In the genomic region with DNA sequence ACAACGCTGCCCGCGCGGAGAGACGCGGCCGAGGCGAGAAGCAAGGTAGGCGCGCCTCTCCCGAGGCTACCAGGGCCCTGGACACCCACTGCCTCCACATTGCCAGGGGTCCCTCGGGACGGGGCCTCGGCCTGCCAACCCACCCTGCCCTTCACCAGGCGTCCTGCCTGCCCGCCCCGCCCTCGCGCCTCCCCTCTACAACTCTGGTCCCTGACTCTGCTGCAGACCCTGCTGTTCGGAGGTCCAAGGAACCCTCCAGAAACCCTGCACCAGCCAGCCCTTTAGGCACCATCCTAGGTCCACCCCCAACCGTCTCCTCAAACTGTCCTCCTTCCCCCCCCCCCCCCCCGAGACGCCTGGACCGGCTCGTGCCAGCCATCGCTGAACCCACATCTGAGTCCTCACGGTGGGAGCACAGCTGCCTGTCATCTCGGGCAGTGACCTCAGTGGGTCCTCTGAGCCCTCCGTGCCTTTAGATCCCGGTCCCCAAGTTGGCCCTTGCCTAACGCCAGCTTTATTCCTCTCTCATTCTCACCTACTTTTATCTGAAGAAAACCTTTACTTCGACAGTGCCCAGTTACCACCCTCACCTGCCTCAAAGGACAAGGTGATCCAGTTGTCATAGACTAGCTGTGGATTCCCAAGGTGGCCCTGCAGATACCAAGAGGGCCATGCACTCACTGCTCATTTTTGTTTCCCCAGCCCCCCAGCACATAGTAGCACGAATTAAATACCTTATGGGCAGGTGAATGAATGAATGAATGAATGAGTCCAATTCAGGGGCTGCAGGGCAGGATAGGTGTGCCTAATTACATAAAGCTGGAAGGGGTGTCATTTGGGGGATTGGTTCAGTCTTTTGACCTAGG, we compare ENCODE assay signal across 8 mouse cellular contexts. TPM values are rescaled to one million over a fixed set of nuclear protein-coding genes. Genes with fewer than 3 reads are reported as not detected.
A peak's percentile ranks its signal among the peaks of the same experiment; 100 is the strongest.
DNase-seq lines count a peak whose midpoint lies in the region; ATAC-seq and TF ChIP-seq lines count a peak whose summit lies in the region.

No protein-coding gene starts in this region.

- WGBS in hindbrain, embryonic 11.5 days, result 8% methylated on average over 22 of the region's 33 CpGs
- 8% methylated on average over 27 of the region's 33 CpGs for WGBS in midbrain, embryonic 13.5 days

- peaks cover 9% of the 10 kb centered on the region for H3K4me1 ChIP-seq in bone marrow macrophage, adult 2 months (ENCODE audit: control insufficient read depth, insufficient read depth, low read length)
- peaks cover 5% of the 10 kb centered on the region; the same call in 1 of the 2 replicates for H3K4me1 ChIP-seq in hindbrain, embryonic 11.5 days (replicated peaks; ENCODE audit: control insufficient read depth, insufficient read depth, low read length)
- peaks cover 29% of the 10 kb centered on the region for H3K4me1 ChIP-seq in midbrain, embryonic 13.5 days (replicated peaks)

- DNase-seq in kidney, adult 18-20 months, result peak; percentile 44
- no peak for DNase-seq in kidney, adult 9 months
- no peak for DNase-seq in hindbrain, embryonic 11.5 days (ENCODE audit: low spot score)
- no peak for DNase-seq in embryo, embryonic 10 days (ENCODE audit: low spot score)
- no peak for DNase-seq in left cerebral cortex, adult 8-10 months (ENCODE audit: low spot score in 2 of 2)
- DNase-seq in spleen, postnatal 10 days (ENCODE audit: low spot score in 2 of 2), result no peak

- no peaks in the 10 kb centered on the region for H3K27me3 ChIP-seq in hindbrain, embryonic 11.5 days (ENCODE audit: control insufficient read depth, insufficient read depth, low read length)
- peaks cover 8% of the 10 kb centered on the region; the same call in 1 of the 2 replicates for H3K27me3 ChIP-seq in midbrain, embryonic 13.5 days

- TF ChIP-seq CTCF in bone marrow macrophage, adult 2 months (IDR thresholded peaks at IDR 0.05; ENCODE audit: low read depth, low read length), result no peak

- peak overlapping the region; percentile 91 for H3K27ac ChIP-seq in bone marrow macrophage, adult 2 months (ENCODE audit: insufficient read depth, low read depth, low read length)
- H3K27ac ChIP-seq in hindbrain, embryonic 11.5 days (ENCODE audit: low read depth, low read length), result no peak overlapping the region
- H3K27ac ChIP-seq in midbrain, embryonic 13.5 days, result peak overlapping the region; percentile 76

- peak overlapping the region; percentile 75 for H3K9ac ChIP-seq in hindbrain, embryonic 11.5 days (ENCODE audit: low read depth, low read length)
- peak overlapping the region; percentile 84 for H3K9ac ChIP-seq in midbrain, embryonic 13.5 days (replicated peaks)

- peak overlapping the region; percentile 86 for H3K4me2 ChIP-seq in hindbrain, embryonic 11.5 days (replicated peaks; ENCODE audit: low read depth, low read length)
- H3K4me2 ChIP-seq in midbrain, embryonic 13.5 days (replicated peaks), result peak overlapping the region; percentile 69

- peak overlapping the region; percentile 95 for H3K4me3 ChIP-seq in bone marrow macrophage, adult 2 months (ENCODE audit: insufficient read depth, low read length)
- peak overlapping the region; percentile 65 for H3K4me3 ChIP-seq in hindbrain, embryonic 11.5 days (ENCODE audit: low read depth, low read length)
- H3K4me3 ChIP-seq in midbrain, embryonic 13.5 days (replicated peaks), result peak overlapping the region; percentile 78

- no peaks in the 10 kb centered on the region for H3K36me3 ChIP-seq in hindbrain, embryonic 11.5 days (ENCODE audit: control insufficient read depth, insufficient read depth, low read length)
- no peaks in the 10 kb centered on the region for H3K36me3 ChIP-seq in midbrain, embryonic 13.5 days

- no peaks in the 10 kb centered on the region for H3K9me3 ChIP-seq in hindbrain, embryonic 11.5 days (ENCODE audit: control insufficient read depth, low read length)
- H3K9me3 ChIP-seq in midbrain, embryonic 13.5 days, result no peaks in the 10 kb centered on the region

- peak; percentile 86 for ATAC-seq in hindbrain, embryonic 11.5 days (ENCODE audit: low FRiP score)
- peak; percentile 92 for ATAC-seq in midbrain, embryonic 13.5 days

- no peak for TF ChIP-seq POLR2A in bone marrow macrophage, adult 2 months (IDR thresholded peaks at IDR 0.05; ENCODE audit: borderline replicate concordance, low read depth, low read length)

RNA-seq across cellular contexts. Expression of a gene that starts 0.6 kb away (rescaled TPM):
- polyA plus RNA-seq in bone marrow macrophage, adult 2 months (2012; ENCODE audit: insufficient read depth, insufficient read length, missing spikeins), result 40.0 and 44.3 TPM in 2 replicates
- polyA plus RNA-seq in hindbrain, embryonic 11.5 days (2014; fragmentation: Nextera tagmentation; extraction: Ambion mirVana), result 15.8 and 19.1 TPM in 2 replicates
- polyA plus RNA-seq in midbrain, embryonic 13.5 days (2015; fragmentation: Nextera tagmentation; extraction: Ambion mirVana), result 68.8 and 75.4 TPM in 2 replicates
- total RNA-seq in left cerebral cortex, adult 8-10 months (2022), result 100 to 1,000 TPM; 116 to 144 (median 123) TPM

RNA-seq across cellular contexts. Expression of a gene that starts 46.5 kb away (rescaled TPM):
- not detected in 2 replicates for polyA plus RNA-seq in bone marrow macrophage, adult 2 months (2012; ENCODE audit: insufficient read depth, insufficient read length, missing spikeins)
- polyA plus RNA-seq in hindbrain, embryonic 11.5 days (2014; fragmentation: Nextera tagmentation; extraction: Ambion mirVana), result 0.26 and 0.70 TPM in 2 replicates
- 0.30 and 0.83 TPM in 2 replicates for polyA plus RNA-seq in midbrain, embryonic 13.5 days (2015; fragmentation: Nextera tagmentation; extraction: Ambion mirVana)
- 1 to 10 TPM; 1.3 to 1.9 (median 1.4) TPM for total RNA-seq in left cerebral cortex, adult 8-10 months (2022)

RNA-seq across cellular contexts. Expression of a gene that starts 59.4 kb away (rescaled TPM):
- polyA plus RNA-seq in bone marrow macrophage, adult 2 months (2012; ENCODE audit: insufficient read depth, insufficient read length, missing spikeins), result 47.2 and 51.5 TPM in 2 replicates
- 9.1 and 10.1 TPM in 2 replicates for polyA plus RNA-seq in hindbrain, embryonic 11.5 days (2014; fragmentation: Nextera tagmentation; extraction: Ambion mirVana)
- 6.1 and 8.4 TPM in 2 replicates for polyA plus RNA-seq in midbrain, embryonic 13.5 days (2015; fragmentation: Nextera tagmentation; extraction: Ambion mirVana)
- 10 to 100 TPM; 91.7 to 98.0 (median 95.6) TPM for total RNA-seq in left cerebral cortex, adult 8-10 months (2022)
